Mouse (Mus musculus) T-cell, adult 2 months (primary cell): Measurements from ENCODE around the gene Snx21.

Experiments used
- DNase-seq: peaks from one replicate; pipeline ENCODE4 v3.0.0; 2022; ENCODE audit warnings: low spot score

The Snx21 gene

GRCm38 (mm10) chr2:164829090-164829489 lies 43.5 kb downstream of the Snx21 start:
- DNase-seq = no peak

DNA sequence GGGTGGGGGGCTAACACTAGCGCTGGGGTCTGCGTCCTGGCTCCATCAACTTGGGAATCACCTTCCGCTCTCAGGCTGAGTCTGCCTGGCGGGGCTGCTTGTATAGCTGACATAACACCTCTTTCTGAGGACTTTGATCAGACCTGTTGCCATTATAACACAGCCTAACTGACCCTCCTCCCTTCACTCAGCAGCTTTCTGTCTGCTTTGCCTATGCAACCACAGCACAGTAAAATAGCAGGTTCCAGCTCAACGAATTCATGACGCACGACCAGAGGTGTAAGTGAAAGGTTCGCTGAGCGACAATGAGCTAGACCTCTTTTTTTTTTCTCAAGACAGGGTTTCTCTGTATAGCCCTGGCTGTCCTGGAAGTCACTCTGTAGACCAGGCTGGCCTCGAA lies 45.4 kb downstream of the Snx21 start:
- DNase-seq = no peak

DNA sequence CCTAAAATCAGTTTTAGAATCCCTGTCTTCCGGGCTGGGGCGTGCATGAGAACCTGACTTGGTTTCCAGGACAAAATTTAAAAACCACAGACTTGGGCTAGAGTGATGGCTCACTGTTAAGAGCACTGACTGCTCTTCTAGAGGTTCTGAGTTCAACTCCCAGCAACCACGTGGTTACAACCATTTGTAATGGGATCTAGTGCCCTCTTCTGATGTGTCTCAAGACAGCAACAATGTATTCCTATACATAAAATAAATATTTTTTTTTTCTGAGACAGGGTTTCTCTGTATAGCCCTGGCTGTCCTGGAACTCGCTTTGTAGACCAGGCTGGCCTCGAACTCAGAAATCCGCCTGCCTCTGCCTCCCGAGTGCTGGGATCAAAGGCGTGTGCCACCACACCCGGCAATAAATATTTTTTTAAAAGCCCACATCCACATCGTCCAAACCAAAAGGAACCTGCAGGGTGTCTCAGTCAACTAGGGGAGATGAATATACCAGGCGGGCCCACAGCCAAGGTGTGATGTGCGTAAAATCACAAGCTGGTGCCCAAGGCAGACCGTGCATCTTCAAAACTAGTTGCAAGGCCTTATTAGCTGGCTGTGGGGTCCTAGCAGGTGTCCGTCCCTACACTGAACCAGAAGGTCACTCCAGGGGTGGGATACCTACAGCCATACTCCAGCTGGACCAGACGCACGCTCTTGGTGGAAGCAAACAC lies 46.6 kb downstream of the Snx21 start:
- no peak for DNase-seq

- DNase-seq = peak; percentile 77
Observed at GRCm38 (mm10) chr2:164832748-164833301, 47.2 kb downstream of the Snx21 start, which contains the start of gene Ctsa. Gene Ctsa, plus strand, starts transcription at chr2:164832873.

DNA sequence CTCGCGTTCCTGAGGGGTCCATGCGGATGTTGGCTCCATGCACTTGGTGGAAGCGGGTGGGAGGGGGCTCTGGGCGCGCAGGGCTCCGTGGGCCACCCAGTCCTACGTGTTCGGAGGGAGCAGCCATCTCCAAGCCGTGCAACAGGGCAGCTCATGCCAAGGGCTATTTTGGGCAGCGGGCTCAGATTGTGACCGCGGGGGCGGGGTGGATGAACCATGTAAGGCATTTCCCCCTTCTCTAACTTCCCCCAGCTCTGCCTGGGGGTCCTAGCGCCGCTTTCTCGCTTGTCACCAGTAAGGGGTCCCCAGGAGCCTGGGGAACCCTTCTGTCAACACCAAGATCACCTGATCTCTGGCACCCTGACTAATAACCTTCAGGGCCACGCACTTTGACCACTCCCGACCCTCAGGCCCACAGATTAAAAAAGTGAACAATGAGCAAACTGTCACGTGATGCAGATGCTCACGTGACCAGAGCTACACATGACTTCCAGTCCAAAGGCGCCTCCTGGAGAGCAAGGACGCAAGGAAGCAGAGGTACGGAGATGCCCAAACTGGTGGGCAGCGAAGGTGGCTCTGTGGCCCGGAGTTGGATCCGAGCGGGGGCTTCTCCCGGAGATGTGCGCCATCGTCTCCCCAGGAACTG lies 47.8 kb downstream of the Snx21 start, which contains the start of gene Neurl2:
Neurl2 (minus strand) TSS at position 143 of the 646 bp plus-strand sequence.
- DNase-seq = peak; percentile 85

DNA sequence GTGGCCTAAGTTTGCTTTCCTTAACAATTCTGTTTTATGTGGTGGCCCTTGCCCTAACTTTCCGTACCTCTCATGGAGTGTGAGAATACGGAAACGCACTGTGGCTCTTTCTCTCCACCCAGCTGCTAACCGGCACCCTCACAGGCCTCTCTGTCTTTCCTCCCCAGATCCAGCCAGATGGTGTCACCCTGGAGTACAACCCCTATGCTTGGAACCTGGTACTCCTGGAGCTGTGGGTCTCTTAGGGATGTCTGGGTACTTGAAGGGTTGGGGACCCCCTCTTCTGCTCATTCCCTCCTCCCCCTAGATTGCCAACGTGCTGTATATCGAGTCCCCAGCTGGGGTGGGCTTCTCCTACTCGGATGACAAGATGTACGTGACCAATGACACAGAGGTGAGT lies 48.9 kb downstream of the Snx21 start:
- DNase-seq = peak; percentile 21

DNA sequence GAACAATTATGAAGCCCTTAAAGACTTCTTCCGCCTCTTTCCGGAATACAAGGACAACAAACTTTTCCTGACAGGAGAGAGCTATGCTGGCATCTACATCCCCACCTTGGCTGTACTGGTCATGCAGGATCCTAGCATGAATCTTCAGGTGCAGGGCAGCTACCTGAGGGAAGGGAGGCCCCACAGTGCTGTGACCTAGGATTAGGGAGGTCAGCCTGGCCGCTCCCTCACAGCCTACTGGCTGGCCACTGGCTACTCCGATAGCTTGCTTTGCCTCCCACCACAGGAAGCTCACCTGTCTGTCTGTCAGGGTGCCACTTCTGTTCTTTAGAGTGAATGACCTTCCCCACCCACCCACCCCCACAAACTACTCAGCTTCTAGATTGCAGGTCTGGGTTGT lies 49.5 kb downstream of the Snx21 start:
- no peak for DNase-seq
